Mouse (Mus musculus) lung, embryonic 16.5 days (tissue): ENCODE data around the gene Shmt1. TPM values are rescaled to one million over a fixed set of nuclear protein-coding genes. Genes with fewer than 3 reads are reported as not detected.

Experiments used
- ATAC-seq: fragments of 200-750 bp; cut with Nextera tagmentation; 2 replicates; pipeline ENCODE4 v1.8.0; 2017; ENCODE audit warnings: low read depth, mild to moderate bottlenecking, moderate library complexity
- H3K27ac ChIP-seq: fragments of 300-500 bp; sonication (generic); 2 replicates; pipeline ENCODE4 v1.5.1; 2014; ENCODE audit warnings: mild to moderate bottlenecking, control low read depth, low read length
- H3K27me3 ChIP-seq: fragments of 300-500 bp; sonication (generic); 2 replicates; pipeline ENCODE4 v1.6.1; 2014; ENCODE audit warnings: low read depth, low read length, mixed read lengths; ENCODE audit not compliant: control insufficient read depth, insufficient read depth
- H3K36me3 ChIP-seq: fragments of 300-500 bp; sonication (generic); 2 replicates; pipeline ENCODE4 v1.6.1; 2014; ENCODE audit warnings: low read length; ENCODE audit not compliant: control insufficient read depth, insufficient read depth
- H3K4me1 ChIP-seq: fragments of 300-500 bp; sonication (generic); replicated peaks from 2 replicates; pipeline ENCODE4 v1.6.1; 2014; ENCODE audit warnings: low read length, mixed read lengths; ENCODE audit not compliant: control insufficient read depth, insufficient read depth
- H3K4me2 ChIP-seq: fragments of 300-500 bp; sonication (generic); 2 replicates; pipeline ENCODE4 v1.6.1; 2014; ENCODE audit warnings: low read depth, low read length, control low read depth
- H3K4me3 ChIP-seq: fragments of 300-500 bp; sonication (generic); 2 replicates; pipeline ENCODE4 v1.5.1; 2014; ENCODE audit warnings: mild to moderate bottlenecking, low read length, control low read depth
- H3K9ac ChIP-seq: fragments of 300-500 bp; sonication (generic); 2 replicates; pipeline ENCODE4 v1.6.1; 2014; ENCODE audit warnings: low read length, control low read depth
- H3K9me3 ChIP-seq: fragments of 300-500 bp; sonication (generic); 2 replicates; pipeline ENCODE4 v1.6.1; 2016; ENCODE audit warnings: low read length; ENCODE audit not compliant: control insufficient read depth
- WGBS: fragments of 180-500 bp; shearing (Covaris S2); extraction: QIAGEN DNeasy Blood & Tissue Kit; methylation state at CpG from one replicate; pipeline ENCODE4 v1.1.7; 2014; 5-methylcytosine and 5-hydroxymethylcytosine counted together
- polyA plus RNA-seq: library from polyadenylated mRNA; unstranded; fragments of >200 nt; fragmentation: Nextera tagmentation; extraction: Ambion mirVana; gene quantifications from 2 replicates; pipeline ENCODE4 v1.2.1, GENCODE M21; 2015

Shmt1 gene
- polyA plus RNA-seq, 1 experiment from 2014 or later = 47.1 TPM

DNA sequence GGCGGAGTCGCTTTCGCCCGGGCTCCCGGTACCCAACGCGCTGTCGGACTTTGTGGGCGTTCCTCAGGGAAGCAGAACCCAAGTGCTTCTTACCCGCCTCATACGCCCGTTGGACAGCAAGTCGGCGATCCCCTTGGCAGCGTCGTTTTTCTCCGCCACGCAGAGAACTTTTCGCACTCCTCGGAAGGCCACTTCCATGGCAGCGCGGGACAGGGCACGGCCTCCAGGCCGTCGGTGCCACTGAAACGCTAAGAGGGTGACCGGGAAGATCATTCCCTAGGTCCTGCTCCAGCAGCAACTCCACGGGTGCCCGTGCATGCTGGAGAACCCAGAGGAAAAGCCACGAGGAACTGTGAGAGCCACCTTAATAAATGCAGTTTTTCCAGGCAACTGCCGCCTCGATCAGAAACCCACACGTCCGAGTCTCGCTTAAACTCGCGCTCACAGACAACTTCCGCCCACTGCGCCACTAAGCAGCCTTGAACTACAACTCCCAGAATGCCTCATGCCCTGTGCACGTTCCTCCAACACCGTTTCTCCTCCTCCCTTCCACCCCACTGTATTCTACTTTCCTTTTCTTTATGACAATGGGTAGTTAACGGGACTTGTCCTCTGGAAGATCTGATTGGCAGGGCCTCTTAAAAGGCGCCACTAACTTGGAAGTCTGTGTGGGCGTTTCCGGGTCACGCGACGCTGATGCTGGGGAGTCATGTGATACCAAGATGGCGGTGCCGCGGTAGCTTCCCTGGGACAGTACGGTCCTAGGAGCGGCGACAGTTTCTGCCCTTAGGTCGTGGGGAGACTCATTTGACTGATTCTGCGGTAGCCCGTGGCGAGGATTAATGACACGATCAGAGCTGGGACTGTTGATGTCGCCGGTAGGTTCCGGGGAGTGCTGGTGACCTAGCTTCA lies 34.4 kb downstream of the Shmt1 start, which contains the start of the genes Top3a and Smcr8:
Gene Top3a (minus strand): TSS at position 537 of the 912 bp plus-strand sequence.
Gene Smcr8 (plus strand): TSS at position 696 of the 912 bp plus-strand sequence.
- Histone ChIP-seq H3K9ac (peak within 1 kb of the TSS; percentile 85), H3K36me3 (no peaks in the 10 kb centered on the region), H3K4me3 (peak within 1 kb of the TSS; percentile 82), H3K27me3 (no peaks in the 10 kb centered on the region), H3K4me2 (peak within 1 kb of the TSS; percentile 77), H3K27ac (peak within 1 kb of the TSS; percentile 89), H3K4me1 (peaks cover 59% of the 10 kb centered on the region), H3K9me3 (no peaks in the 10 kb centered on the region)
- peak; percentile 97 for ATAC-seq
- WGBS = under 1% methylated on average over 62 of the region's 62 CpGs

DNA sequence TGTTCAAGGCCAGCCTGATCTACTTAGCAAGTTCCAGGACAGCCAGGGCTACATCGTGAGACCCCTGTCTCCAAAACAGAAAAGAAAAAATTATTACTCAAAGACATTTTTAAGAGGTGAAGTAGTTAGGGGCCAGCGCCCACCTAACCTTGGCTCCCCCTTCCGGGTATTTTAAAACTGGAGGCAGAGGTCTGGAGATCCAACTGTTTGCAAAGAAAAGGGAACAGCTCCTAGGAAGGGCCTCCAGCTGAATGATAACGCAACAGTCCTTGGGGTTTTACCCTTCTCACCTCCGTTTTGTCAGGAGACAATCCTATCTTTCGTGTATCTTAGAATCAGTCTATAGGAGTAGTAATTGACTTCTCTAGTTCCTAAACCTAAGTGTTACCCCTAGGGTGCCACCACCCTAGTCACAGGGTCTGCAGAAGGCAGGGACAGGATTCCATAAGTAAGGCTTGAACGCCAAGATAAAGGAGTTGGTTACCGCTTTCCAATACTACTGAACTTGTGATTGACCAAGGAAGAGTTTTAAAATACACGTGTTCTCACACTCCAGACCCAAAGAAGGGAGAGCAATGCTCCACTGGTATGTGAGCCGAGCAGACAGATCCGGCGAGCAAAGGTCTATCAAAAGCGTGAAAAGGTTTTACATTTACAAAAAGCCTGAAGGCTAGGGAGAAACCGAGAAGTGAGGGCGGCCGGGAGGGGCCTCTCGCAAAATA lies 35.2 kb downstream of the Shmt1 start:
- Histone ChIP-seq H3K9me3 (no peaks in the 10 kb centered on the region), H3K27ac (peak overlapping the region; percentile 89), H3K9ac (peak overlapping the region; percentile 85), H3K4me1 (peaks cover 53% of the 10 kb centered on the region), H3K4me2 (peak overlapping the region; percentile 75), H3K36me3 (no peaks in the 10 kb centered on the region), H3K4me3 (peak overlapping the region; percentile 82), H3K27me3 (no peaks in the 10 kb centered on the region)
- 2% methylated on average over 17 of the region's 17 CpGs for WGBS
- no peak for ATAC-seq

DNA sequence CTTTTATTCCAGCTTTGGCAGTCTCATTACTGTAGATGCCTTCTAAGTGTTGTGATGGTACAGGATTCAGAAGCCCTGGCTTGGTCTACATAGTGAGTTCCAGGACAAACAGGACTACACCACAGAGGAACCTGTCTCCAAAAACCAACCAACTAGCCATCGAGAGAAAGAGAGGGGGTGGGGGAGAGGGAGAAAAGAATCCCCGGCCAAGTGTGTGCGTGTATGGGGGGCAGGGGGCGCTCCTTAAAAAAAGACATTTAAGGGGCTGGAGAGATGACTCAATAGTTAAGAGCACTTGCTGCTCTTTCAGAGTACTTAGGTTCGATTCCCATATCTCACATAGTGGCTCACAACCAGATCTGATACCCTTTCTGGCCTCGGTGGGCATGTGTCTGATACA lies 35.9 kb downstream of the Shmt1 start:
- H3K4me3 ChIP-seq = peak overlapping the region; percentile 82
- ATAC-seq = no peak
- no peak overlapping the region for H3K27ac ChIP-seq
- H3K9me3 ChIP-seq = no peaks in the 10 kb centered on the region
- peaks cover 47% of the 10 kb centered on the region for H3K4me1 ChIP-seq
- WGBS = 33% methylated on average over 6 of the region's 6 CpGs
- H3K27me3 ChIP-seq = no peaks in the 10 kb centered on the region
- peak overlapping the region; percentile 75 for H3K4me2 ChIP-seq
- H3K36me3 ChIP-seq = no peaks in the 10 kb centered on the region
- H3K9ac ChIP-seq = peak overlapping the region; percentile 40; the same call in 1 of the 2 replicates

DNA sequence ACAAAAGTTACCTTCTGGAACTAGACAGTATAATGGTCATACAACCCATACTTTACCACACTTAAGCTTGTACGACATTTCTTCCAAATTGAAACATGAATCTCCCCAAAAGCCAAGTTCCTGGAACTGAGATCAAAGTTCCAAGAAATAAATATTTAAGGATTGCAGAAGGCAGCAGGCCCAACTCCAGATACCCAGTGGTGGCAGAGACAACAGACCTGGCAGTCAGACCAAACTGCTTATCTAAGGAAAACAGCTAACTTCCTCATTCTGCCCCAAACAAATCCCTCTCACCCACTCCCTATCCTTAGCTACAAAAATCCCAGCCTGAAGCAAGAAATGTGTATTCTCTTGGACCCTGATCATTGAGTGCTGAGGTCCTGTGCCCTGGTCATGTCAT lies 36.7 kb downstream of the Shmt1 start:
- Histone ChIP-seq H3K4me2 (peak overlapping the region; percentile 75), H3K36me3 (no peaks in the 10 kb centered on the region), H3K27me3 (no peaks in the 10 kb centered on the region), H3K4me1 (peaks cover 39% of the 10 kb centered on the region), H3K9me3 (no peaks in the 10 kb centered on the region), H3K27ac (peak overlapping the region; percentile 12; the same call in 1 of the 2 replicates), H3K4me3 (no peak overlapping the region; the same call in none of the 2 replicates), H3K9ac (0 out of 2 replicates have a peak overlapping the region, but pooled peaks have one; percentile 40)
- WGBS = 17% methylated on average over 1 of the region's 1 CpGs
- no peak for ATAC-seq

DNA sequence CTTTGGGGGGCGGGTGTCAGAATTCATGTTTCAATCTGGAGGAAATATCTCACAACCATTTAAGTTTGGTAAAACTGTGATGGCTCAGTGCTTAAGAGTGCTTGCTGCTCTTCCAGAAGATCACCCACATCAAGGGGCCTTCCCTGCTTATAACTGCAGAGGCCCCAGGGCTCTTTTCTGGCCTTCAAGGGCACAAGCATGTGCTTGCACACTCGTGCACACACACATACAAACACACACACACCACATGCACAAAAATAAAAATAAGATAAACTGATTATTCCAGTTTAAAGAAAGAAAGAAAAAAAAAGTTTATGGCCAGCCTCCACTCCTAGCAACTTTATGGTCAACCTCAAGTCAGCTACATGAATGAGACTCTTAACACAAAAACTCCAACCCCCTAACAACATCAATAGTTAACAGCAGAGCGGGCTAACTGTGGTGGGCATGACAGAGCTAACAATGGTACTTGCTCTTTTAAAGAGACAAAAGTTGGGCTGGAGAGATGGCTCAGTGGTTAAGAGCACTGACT lies 37.3 kb downstream of the Shmt1 start:
- H3K4me1 ChIP-seq = peaks cover 33% of the 10 kb centered on the region
- H3K36me3 ChIP-seq = no peaks in the 10 kb centered on the region
- no peaks in the 10 kb centered on the region for H3K9me3 ChIP-seq
- H3K4me3 ChIP-seq = no peak overlapping the region
- H3K27me3 ChIP-seq = no peaks in the 10 kb centered on the region
- WGBS = 84% methylated on average over 3 of the region's 3 CpGs
- ATAC-seq = no peak
- H3K9ac ChIP-seq = no peak overlapping the region
- H3K27ac ChIP-seq = no peak overlapping the region
- H3K4me2 ChIP-seq = no peak overlapping the region

DNA sequence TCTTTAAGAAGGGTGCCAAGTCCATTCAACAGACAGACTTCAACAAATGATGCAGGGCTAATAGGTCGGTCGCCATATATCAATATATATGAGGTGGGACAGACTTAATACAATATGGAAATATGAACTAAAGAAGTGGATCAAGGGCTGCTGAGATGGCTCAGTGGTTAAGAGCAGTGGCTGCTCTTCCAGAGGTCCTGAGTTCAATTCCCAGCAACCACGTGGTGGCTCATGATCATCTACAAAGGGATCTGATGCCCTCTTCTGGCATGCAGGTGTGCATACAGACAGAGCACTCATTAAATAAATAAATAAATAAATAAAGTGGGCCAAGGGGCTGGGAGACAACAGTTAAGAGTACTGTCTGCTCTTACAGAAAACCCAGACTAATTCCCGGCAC lies 39.4 kb downstream of the Shmt1 start:
- H3K27ac ChIP-seq = no peak overlapping the region
- WGBS = 78% methylated on average over 4 of the region's 4 CpGs
- no peak for ATAC-seq
- H3K4me2 ChIP-seq = no peak overlapping the region
- no peak overlapping the region for H3K9ac ChIP-seq
- H3K27me3 ChIP-seq = no peaks in the 10 kb centered on the region
- no peaks in the 10 kb centered on the region for H3K36me3 ChIP-seq
- H3K9me3 ChIP-seq = no peaks in the 10 kb centered on the region
- H3K4me1 ChIP-seq = peaks cover 20% of the 10 kb centered on the region
- no peak overlapping the region for H3K4me3 ChIP-seq

DNA sequence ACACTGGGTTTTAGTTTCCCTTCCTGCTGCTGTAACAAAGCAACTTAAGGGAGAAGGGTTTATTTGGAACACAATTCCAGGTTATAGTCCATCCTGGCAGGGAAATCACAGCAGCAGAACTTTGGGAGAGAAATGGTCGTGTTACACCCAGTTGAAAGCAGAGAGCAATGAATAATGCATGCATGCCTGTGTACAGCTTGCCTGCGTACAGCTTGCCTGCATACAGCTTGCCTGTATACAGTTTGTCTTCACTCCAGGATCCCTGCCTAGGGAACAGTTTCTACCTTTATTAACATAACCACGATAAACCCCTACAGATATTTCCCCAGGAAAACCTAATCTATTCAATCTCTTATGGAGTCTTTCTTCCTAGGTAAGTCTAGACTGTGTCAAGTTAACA lies 40.7 kb downstream of the Shmt1 start:
- Histone ChIP-seq H3K4me2 (no peak overlapping the region), H3K27me3 (no peaks in the 10 kb centered on the region), H3K9me3 (no peaks in the 10 kb centered on the region), H3K27ac (no peak overlapping the region), H3K4me1 (peaks cover 15% of the 10 kb centered on the region), H3K4me3 (no peak overlapping the region), H3K9ac (no peak overlapping the region), H3K36me3 (no peaks in the 10 kb centered on the region)
- ATAC-seq = no peak
- 87% methylated on average over 3 of the region's 3 CpGs for WGBS

DNA sequence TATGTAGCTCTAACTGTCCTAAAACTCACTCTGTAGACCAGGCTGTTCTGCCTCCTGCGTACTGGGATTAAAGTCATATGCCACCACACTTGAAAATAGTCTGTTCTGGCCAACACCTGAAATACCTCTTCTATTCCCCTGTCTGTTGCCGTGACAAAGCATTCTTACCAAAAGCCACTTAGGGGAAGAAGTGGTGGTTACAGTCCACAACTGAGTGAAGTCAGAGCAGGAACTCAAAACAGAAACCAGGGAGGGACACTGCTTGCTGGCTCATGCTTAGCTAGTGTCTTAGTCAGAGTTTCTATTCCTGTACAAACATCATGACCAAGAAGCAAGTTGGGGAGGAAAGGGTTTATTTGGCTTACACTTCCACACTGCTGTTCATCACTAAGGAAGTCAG lies 42.2 kb downstream of the Shmt1 start:
- WGBS = 71% methylated on average over 2 of the region's 2 CpGs
- no peak overlapping the region for H3K4me3 ChIP-seq
- ATAC-seq = no peak
- no peaks in the 10 kb centered on the region for H3K27me3 ChIP-seq
- no peaks in the 10 kb centered on the region for H3K9me3 ChIP-seq
- no peaks in the 10 kb centered on the region for H3K36me3 ChIP-seq
- H3K27ac ChIP-seq = no peak overlapping the region
- no peak overlapping the region for H3K9ac ChIP-seq
- H3K4me1 ChIP-seq = peaks cover 3% of the 10 kb centered on the region; the same call in 1 of the 2 replicates
- no peak overlapping the region for H3K4me2 ChIP-seq

DNA sequence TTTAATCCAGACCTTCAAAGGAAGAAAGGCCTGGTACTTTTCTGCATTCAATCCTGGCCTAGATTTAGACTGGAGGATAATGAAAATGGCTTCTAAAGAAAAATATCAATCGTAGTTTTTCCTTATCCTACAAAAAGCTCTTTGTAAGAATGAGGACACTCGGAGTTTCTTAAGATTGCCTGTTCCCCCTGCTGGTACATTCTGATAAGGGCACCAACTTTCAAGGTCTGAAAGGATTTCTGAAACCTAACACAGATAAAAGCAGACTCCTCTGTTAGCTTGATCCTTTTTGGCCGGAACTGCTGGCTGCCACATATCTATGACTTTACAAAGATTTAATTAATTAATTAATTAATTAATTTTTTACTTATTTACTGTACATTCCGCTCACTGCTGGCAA lies 44.5 kb downstream of the Shmt1 start:
- no peaks in the 10 kb centered on the region for H3K4me1 ChIP-seq
- no peak overlapping the region for H3K4me2 ChIP-seq
- no peaks in the 10 kb centered on the region for H3K27me3 ChIP-seq
- 79% methylated on average over 4 of the region's 4 CpGs for WGBS
- H3K36me3 ChIP-seq = peaks cover under 1% of the 10 kb centered on the region; the same call in 1 of the 2 replicates
- no peak for ATAC-seq
- H3K4me3 ChIP-seq = no peak overlapping the region
- H3K27ac ChIP-seq = no peak overlapping the region
- H3K9ac ChIP-seq = no peak overlapping the region
- no peaks in the 10 kb centered on the region for H3K9me3 ChIP-seq
